Mouse (Mus musculus) thymus, postnatal 10 days (tissue): Measurements from ENCODE around the gene Habp2.

ENCODE experiments used
- DNase-seq, 2 experiments: peaks; one replicate each; pipeline ENCODE4 v3.0.0; 2021; ENCODE audit warnings: low spot score in 2 of 2

The Habp2 gene

GRCm38 (mm10) chr19:56286866-56287265 is at the start of gene Habp2:
Gene Habp2 (plus strand): TSS chr19:56287137.
- no peak for DNase-seq

- DNase-seq = no peak
These were observed 48.4 kb upstream of the Habp2 start for GRCm38 (mm10) chr19:56238501-56238900.

- DNase-seq = no peak
These were observed 41.7 kb upstream of the Habp2 start for GRCm38 (mm10) chr19:56245201-56245600.

GRCm38 (mm10) chr19:56252815-56253214 is 34.1 kb upstream of the Habp2 start:
- no peak for DNase-seq

GRCm38 (mm10) chr19:56253271-56253670 is 33.7 kb upstream of the Habp2 start:
- no peak for DNase-seq

GRCm38 (mm10) chr19:56254751-56255150 is 32.2 kb upstream of the Habp2 start:
- peak in 1 of 2 experiments; percentile 22 for DNase-seq

GRCm38 (mm10) chr19:56255506-56255905 is 31.4 kb upstream of the Habp2 start:
- DNase-seq = peak in 1 of 2 experiments; percentile 39

- no peak for DNase-seq
These were observed 30.7 kb upstream of the Habp2 start for GRCm38 (mm10) chr19:56256235-56256634.

GRCm38 (mm10) chr19:56256741-56257140 is 30.2 kb upstream of the Habp2 start:
- no peak for DNase-seq

GRCm38 (mm10) chr19:56263696-56264095 is 23.2 kb upstream of the Habp2 start:
- DNase-seq = no peak

GRCm38 (mm10) chr19:56264175-56264574 is 22.8 kb upstream of the Habp2 start:
- no peak for DNase-seq

- peak; percentile 11 to 20 for DNase-seq
These were observed 21.8 kb upstream of the Habp2 start for GRCm38 (mm10) chr19:56265149-56265548.

GRCm38 (mm10) chr19:56272081-56272480 is 14.9 kb upstream of the Habp2 start:
- no peak for DNase-seq

GRCm38 (mm10) chr19:56277140-56277804 is 9.7 kb upstream of the Habp2 start:
- no peak for DNase-seq

- no peak for DNase-seq
These were observed 9.0 kb upstream of the Habp2 start for GRCm38 (mm10) chr19:56277951-56278350.

- no peak for DNase-seq
These were observed 8.6 kb upstream of the Habp2 start for GRCm38 (mm10) chr19:56278366-56278765.

GRCm38 (mm10) chr19:56285222-56285621 is 1.7 kb upstream of the Habp2 start:
- no peak for DNase-seq

- DNase-seq = no peak
These were observed 837 bp downstream of the Habp2 start for GRCm38 (mm10) chr19:56287580-56288367.

- no peak for DNase-seq
These were observed 1.5 kb downstream of the Habp2 start for GRCm38 (mm10) chr19:56288436-56288835.

- DNase-seq = no peak
These were observed 2.7 kb downstream of the Habp2 start for GRCm38 (mm10) chr19:56289642-56290041.

GRCm38 (mm10) chr19:56291898-56292297 is 5.0 kb downstream of the Habp2 start:
- DNase-seq = no peak

- DNase-seq = no peak
These were observed 5.4 kb downstream of the Habp2 start for GRCm38 (mm10) chr19:56292335-56292734.
